Mouse (Mus musculus): ENCODE data around the gene Amh. TPM values are rescaled to one million over a fixed set of nuclear protein-coding genes. Genes with fewer than 3 reads are reported as not detected.
"Not testable (repeated sequence)": the region's sequence is repeated elsewhere in the genome, so short reads cannot be mapped to it uniquely, and the experiment has no call there.

Gene Amh
- total RNA-seq, 4 experiments from 2014 or later, result 2.4 to 4.0 (median 3.0) TPM

DNA sequence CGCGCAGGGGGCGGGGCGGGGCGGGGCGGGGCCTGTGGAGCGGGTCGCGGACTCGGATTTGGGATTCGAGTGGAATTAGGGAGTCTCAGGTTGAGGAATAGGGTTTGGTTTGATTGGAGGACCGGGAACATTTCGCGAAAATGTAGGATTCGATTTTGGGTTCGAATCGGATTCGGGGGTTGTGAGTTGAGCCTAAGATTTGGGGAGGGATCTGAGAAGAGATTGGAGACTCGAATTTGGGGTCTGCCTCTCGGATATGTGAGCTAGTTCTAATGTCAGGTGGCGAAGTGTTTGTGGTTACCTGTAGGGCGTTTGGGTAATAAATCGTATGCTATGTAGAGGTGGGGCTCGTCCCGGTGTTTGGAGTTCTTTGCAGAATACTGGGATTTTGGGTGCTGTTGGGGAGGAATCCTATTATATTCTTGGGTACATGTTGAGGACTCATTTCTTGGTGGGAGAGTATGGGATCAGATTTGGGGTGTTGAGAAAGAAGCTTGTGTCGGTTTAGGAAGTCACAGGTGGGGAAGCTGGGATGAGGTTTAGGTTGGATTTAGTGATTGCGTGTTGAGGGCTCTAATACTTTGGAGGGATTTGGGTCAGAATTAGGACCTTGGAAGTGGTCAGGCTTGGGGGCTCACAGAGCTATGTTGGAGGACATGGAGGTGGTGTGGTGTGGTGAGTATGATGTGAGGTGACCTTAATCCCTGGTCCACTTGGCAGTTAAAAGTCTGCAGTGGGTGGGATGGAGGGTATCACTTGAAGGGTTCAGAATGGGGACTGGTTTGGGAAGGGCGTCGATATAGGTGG lies 22.2 kb downstream of the Amh start:
- no peak for DNase-seq (ENCODE audit: low spot score in 2 of 2)

DNA sequence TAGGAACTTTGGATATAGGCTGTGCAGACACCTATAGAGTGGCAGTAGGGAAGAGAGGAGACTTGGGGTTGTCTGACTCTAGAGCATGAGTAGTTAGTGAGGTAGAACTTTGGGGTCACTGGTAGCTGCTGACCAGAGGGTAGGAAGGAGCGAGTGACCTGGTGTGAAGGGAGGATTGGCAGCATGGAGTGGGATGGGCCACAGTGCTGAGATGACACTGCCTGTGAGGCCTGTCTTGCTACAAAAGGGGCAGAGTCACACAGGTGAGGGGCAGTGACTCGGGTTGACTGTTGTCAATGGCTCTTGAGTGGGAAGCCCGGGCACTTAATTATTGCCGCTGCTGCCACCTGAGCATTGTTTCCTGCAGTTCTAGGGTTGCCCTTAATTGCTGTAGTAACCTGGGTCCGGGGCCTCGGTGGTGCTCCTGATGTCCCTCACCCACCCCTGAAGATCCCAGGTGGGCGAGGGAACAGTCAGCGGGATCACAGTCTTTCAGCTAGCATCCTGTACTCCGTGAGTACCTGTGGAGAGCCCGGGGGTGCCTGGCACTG lies 22.9 kb downstream of the Amh start:
- no peak for DNase-seq (ENCODE audit: low spot score in 2 of 2)

DNA sequence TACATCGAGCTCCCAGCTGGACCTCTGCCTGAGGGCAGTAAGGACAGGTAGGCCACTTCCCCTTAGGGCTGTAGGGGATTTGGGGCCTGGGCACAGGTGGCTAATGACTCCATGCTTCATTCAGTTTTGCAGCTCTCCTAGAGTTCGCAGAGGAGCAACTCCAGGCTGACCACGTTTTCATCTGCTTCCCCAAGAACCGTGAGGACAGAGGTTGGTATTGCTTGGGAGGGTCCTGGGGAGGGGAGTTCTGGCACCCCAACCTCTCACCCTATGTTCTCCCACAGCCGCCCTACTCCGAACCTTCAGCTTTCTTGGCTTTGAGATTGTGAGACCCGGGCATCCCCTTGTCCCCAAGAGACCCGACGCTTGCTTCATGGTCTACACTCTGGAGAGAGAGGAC lies 23.5 kb downstream of the Amh start:
- DNase-seq (ENCODE audit: low spot score in 2 of 2), result not testable (repeated sequence)

DNA sequence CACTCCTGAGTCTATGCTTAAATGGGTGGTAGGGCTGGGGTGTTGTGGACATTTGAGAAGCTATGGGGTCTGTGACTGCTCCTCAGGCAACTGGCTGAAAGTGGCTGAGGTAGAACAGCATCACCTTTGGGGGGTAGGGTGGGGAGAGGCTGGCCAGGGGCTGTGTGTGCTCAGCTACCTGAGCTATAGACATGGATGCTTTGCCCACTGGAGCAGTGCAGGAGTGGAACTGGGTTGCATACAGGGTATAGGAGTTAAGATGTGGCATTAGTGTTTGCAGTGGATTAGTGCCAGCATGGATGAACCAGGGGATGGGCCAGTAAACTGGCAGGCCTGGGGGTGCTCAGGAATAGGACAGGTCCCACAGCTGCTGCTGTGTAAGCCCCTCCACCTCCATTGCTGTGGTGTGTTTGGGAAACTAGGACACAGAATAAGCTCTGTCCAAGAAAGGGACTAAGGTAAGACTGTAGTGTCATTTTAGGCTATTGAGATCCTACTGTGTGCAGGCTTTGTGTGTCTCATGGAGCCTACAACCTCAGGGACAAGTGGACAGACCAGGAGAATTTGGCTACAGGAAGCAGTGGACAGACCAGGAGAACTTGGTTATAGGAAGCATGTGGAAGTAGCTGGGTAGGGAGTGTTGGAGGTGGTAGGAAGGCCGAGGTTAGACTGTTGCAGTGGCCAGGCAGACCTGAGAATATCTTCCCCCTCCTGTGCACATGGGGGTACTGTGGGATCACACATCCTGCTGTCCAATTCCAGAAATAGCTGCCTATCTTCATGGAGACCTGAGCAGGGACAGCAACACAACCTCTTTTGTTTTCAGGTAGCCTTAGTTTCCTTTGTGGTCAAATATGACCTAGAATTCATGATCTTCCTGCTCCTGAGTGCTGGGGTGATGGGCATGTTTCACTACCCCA lies 24.6 kb downstream of the Amh start:
- DNase-seq (ENCODE audit: low spot score in 2 of 2), result no peak

DNA sequence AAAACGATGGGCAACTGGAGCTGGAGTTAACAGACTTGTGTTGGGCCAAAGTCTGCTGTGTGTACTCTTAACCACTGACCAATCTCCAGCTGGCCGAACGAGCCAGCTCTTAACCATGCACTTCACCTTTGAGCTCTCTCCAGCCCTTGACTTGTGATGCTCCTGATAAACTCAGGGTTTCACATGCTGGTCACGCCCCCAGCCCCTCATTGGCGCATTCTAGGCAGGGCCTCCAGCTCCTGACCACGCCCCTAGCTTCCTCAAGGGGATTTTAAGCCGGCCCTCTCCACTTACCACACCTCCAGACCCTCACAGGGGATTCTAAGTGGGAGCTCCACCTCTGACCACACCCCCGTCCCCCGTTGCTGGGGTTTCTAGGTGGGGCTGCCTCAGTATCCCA lies 26.1 kb downstream of the Amh start:
- DNase-seq (ENCODE audit: low spot score in 2 of 2), result no peak

DNA sequence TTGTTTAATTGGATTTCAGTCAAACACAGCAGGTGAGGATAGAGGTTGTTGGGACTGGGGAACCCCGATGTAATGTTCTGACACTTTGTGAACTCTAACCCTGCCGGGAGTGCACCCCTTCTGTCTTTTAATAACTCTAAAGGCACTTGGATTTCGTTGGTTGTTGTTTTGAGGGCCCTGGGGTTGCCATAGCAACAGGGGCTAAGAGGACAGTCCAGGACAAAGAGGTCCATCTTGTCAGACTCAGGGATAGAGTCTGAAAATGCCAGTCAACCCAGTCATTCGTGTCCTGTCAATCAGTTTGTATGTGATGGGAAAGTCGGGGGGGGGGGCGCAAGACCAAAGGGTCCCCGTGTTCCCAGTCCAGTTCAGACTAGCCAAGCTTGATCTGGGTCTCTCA lies 27.8 kb downstream of the Amh start:
- DNase-seq (ENCODE audit: low spot score in 2 of 2), result no peak

DNA sequence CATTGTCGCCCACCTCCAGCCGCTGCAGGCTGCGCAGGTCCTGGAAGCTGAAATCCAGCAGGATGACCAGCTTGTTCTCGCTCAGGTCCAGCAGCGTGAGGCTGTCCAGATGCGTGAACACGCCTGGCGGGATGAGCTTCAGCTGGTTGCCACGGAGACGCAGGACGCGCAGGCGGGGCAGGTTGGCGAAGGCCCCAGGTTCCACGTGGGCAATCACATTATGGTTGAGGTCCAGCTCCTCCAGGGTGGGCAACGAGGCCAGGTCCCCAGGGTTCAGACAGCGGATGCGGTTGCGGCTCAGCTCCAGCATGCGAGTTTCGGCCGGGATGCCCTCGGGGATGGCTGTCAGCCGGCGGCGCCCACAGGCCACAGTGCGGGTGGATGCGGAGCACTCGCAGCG lies 30.6 kb downstream of the Amh start:
- DNase-seq (ENCODE audit: low spot score in 2 of 2), result no peak

DNA sequence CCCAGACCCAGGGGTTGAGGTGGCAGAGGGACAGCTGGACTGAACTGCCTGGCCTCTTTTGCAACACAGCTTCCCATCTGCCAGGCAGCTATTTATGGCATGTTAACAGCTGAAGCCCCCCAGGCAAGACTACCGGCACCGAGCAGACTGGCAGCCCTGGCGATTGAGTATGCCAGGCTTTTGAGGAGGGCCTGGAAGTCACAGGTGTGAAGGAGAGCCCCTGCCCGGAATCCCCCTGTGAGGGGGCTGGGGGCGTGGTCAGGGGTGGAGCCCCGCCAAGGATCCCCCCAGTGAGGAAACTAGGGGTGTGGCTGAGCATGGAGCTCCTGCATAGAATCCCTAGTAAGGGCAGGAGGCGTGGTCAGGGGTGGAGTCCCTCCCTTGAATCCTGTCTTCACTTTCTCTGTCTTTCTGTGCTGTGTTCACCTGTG lies 31.9 kb downstream of the Amh start:
- no peak for DNase-seq (ENCODE audit: low spot score in 2 of 2)

DNA sequence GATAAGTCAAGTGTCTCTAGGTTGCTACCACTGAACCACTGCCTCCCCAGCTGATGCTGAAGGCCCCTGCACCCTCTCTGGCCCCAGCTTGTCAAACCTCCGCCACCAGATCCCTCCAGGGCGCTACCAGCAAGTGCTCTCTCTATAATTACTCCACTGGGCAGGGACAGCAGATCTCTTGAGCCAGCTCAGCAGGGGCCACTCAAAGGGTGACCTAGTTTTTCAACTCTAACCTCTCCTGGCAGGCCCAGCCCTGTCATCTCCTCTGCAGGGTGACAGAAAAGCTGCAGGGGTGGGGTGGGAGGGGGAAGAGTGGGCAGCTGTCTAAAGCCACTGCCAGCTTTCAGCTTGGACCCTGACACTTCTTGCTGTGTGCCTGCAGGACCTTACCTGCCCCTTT lies 32.8 kb downstream of the Amh start:
- DNase-seq (ENCODE audit: low spot score in 2 of 2), result no peak

DNA sequence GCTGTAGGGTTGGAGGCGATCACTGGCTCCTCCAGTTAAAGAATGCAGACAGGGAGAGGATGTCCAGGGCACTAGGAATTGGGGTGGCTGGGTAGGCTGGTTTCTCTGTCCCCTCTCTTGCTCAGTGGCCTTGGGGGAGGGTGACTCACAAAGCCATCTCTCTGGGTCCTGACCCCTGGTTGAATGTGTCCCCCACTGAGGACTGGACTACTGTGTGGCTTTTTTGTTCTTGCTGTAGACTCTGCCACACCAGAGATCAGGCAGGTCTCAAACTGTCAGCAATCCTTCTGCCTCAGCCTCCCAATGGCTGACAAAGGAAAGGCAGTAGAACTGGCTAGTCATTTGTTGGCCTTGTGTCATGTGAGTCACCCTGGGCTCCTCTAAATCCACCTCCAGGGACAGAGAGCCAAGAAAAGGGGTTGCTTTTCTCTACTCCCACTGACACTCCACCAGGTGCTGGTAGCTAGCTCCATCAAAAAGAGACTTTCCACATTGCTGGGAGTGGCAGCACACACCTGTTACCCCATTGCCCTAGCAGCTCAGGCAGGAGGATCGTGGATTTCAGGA lies 33.4 kb downstream of the Amh start:
- no peak for DNase-seq (ENCODE audit: low spot score in 2 of 2)

DNA sequence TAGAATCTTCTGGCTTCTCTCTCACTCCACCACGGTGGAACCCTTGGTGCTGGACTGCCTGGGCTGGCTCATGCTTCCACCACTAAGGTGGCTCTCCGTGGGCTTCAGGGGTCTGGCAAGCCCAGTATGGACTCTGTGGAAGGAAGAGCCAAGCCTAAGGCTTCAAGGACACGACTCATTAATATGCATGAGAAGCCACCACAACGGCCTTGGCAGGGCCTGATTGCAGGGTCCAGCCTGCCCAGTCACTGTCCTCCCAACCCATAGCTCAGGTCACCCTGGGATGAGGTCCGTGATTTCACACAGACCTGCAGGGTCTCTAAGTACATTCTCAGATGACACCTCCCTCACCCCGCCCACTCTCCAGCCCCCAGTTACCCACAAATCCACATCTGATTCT lies 34.8 kb downstream of the Amh start:
- DNase-seq (ENCODE audit: low spot score in 2 of 2), result no peak

DNA sequence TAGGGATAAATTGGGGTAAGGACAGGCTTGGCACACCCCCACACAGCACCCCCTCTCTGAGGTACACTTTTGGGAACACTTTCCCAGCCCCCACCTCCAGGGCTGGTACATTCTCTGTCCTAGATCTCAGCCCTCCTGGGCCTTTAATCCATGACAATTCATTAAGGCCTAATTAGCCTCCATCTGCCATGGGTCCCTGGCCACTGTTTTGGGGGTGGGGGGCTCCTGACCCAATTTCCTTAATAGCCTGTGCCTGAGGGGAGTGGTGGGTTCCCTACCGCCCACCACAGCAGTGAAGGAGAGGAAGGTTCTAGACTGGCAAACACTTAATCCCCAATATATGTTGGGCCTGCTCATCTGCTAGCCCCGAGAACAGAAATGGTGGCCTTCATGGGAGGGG lies 36.6 kb downstream of the Amh start:
- no peak for DNase-seq (ENCODE audit: low spot score in 2 of 2)

DNA sequence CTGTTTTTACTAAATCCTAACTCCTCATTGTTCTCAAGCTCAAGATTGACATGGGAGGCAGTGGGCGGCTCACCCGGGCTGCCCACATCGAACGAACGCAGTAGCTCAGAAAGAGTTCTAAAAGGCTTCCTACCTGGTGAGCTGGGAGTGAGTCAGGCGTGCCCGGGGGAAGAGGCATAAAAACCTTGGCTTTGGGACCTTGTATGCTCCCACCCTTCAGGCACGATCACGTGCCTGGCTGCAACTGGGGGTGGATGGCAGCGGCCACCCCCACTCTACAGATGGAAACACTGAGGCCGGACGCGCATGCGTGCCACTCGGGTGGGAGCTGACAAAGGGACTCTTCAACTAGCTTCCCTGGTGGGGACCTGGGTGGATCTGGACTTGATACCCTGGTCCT lies 37.3 kb downstream of the Amh start:
- no peak for DNase-seq (ENCODE audit: low spot score in 2 of 2)

DNA sequence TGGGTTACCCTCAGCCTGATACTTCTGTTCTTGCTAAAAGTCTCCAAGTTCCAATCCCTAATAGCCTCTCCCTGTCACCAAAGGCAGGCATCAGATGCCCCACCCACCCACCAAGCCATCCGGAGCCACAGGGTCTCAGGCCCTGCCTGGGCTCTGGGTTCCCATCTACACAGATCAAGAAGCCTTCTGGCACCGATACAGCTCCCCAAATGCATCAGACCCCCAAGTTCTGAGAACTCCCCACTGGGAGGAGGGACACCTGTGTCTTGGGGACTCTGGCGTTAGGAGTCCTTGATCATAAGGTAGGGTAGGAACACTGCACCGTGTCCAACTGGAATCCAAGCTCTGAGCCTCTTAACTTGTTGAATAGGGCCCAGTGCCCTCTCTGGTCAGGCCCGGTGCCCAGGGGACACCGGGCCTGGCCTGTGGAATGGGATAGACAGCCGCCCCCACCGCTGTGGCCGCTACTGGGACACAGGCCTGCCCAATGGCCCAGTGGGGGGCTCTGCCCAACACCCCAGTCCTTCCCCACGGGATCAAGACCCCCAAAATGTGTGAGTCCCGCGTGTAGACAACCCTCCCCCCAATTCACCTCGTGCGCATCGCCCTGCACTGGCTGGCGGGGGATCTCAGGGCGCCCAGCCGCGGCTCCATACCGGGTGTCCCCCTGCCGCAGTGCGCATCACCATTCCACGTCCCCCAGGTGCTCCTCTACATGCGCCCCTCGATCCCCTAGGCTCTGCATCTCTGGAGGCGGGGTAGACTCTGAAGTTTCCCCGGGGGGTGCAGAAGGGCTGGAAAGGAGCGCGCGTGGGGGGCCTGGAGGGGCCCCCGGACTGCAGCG lies 38.3 kb downstream of the Amh start:
- DNase-seq (ENCODE audit: low spot score in 2 of 2), result no peak

DNA sequence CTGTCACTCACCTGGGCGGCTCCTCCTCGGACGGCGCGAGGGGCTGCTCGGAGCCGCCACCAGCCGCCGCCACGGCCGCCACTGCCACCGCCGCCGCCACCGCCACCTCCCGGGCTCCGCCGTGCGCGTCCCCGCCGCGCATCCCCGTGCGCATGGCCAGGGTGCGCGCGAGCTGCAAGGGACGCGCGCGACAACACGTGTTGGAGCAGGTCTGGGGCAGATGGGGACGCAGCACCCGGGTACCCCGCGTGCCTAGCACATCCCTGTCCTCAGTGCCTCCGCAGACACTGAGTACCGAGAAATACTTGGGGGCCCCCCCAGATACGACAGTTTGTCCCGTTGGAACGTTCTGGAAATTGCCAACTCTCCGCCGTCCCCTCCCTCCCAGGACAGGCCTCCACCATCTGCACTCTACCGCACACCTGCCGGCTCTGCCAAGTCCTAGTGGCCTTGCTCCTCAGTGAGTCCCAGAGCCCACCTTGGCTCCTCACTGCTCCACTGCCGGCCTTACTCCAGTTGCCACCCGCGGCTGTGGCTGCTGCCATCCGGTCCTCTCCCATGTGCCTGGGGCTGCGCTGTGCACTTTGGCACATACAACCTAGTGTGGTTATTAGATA lies 39.0 kb downstream of the Amh start, which contains the start of gene Lingo3:
Lingo3 (minus strand) TSS at position 109 of the 617 bp plus-strand sequence.
- DNase-seq (ENCODE audit: low spot score in 2 of 2), result no peak

DNA sequence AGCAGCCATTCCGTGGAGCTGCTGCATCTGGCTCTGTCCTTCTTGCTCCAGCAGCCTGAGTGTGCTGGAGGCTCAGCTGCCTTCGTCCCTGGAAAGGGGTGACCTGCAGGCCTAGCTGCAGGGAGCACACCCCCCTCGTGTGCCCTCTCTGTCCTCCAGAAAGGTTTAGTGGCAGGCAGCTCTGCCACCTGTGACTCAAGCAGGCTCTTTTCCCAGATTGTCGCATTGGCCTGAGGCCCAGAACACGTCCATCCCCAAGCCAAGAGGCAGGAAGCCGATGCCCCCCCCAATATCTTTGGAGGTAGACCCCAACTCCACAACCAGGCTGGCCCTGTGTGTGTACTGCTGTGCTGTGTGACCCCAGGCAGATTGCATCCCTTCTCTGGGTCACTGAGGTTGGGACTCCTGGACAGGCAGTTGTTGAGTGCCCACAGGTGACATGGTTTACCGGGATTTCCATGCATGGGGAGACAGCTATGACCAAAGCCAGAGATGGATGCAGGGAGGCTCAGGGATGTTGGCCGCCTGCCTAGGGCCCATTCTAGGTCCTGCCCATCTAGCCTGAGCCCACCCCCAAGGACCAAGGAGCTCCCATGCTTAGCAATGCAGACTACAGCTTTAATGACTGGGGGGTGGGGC lies 40.1 kb downstream of the Amh start:
- DNase-seq (ENCODE audit: low spot score in 2 of 2), result no peak

DNA sequence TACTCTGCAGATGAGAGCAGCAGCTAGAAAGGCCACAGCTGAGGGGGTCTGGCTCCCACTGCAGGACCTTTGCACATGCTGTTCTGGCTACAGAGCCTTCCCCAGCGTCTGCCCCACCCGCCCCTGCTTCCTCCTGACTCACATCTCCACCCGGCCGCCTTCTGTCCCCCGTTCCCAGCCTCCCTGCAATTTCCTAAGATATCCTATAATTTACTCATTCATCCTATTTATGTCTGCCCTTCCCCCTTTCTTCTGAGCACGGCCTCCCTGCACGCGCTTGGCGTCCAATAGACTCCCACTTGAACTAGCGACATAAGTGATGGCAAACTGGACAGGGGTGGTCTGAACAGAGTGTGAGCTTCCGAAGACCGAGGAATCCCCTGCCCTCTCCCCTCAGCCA lies 40.7 kb downstream of the Amh start:
- DNase-seq (ENCODE audit: low spot score in 2 of 2), result no peak

DNA sequence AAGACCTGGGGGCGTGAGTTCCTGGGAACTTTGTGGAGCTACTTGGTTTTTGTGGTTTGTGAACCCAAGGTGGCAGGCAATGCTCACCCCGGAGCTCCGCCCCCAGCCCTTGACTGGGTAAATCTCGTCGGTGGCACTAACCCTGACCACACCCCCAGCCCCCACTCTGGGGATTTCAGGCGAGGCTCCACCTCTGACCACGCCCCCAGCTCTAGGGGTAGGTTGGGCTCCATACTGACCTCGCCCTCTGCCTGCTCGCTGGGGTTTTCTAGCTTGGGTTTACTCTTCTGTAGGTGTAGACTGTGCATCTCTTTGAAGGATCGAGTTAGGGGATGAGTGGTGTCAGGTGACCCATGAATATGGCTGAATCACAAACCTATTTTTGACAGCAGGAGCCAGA lies 43.5 kb downstream of the Amh start:
- no peak for DNase-seq (ENCODE audit: low spot score in 2 of 2)

DNA sequence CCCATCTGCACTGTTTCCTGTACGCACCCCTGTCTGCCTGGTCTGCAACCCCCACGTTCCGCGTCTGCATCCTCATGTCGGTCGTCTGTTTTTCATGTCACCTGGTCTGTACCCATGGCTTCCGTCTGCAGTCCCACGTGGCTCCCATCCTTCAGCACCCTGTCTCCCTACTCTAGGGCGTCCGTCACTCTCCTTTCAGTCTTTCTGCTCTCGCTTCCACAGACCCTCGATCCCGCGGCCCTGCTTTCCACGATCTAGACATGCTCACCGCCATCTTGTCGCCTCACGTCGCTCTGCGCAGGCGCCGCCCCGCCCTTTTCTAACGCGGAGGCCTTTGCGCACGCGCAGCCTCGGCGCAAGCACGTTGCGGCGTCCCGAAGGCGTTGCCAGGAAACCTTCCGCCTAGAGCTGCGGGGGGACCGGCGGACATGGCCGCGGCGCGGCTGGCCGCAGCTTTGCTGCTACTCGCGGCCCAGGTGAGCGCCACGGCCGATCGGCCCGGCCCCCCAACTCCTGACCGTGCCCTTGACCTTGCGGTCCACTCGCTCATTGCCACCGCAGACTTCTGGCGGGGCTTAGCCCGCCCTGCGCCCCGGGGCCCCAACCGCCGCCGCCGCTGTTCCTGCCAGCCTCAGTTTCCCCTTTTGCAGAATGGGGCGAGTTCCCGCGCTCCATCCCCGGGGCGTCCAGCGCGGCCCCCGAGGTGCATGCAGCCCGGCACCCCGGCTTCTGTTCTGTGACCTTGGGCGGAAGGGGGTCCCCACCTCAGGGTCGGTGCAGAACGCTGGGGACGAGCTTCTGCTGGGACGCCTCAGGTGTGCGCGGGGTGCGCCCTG lies 50.1 kb downstream of the Amh start, which contains the start of the genes Lsm7 and Sppl2b:
Lsm7 (minus strand) TSS at position 297 of the 836 bp plus-strand sequence.
Sppl2b (plus strand) TSS at position 363 of the 836 bp plus-strand sequence.
- peak; percentile 90 to 97 for DNase-seq (ENCODE audit: low spot score in 2 of 2)
